Mouse (Mus musculus) frontal cortex, postnatal 25 days (tissue): ENCODE measurements at regions not wholly inside any gene's neighbourhood (a gene's known extent, or its start where the extent isn't known, plus 50 kb on each side); places are given as distances from the start of the nearest gene placed in this dataset.

Source experiments
- DNase-seq, 2 experiments: peaks; one replicate each; pipeline ENCODE4 v3.0.0; 2022; ENCODE audit warnings: low spot score in 2 of 2

DNA sequence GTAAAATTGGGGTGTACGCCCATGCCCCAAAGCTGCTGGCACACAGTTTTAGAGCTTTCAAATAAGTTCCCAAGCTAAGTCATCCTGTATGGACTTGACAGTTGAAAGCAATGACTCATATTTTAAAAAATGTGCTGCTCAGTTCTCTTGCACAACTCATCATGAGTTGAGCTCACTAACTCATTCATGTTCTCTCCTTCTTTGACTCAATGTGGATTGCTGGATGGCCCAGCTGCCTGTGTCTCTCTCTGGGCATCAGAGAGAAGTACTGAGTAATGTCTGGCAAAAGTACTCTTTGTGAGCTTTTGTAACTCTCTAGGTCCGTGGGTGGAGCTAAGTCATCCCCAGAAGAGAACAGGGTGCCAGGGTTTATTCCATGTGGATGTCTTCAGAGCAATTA, 355.3 kb downstream of the Rnd3 start:
- no peak for DNase-seq

DNA sequence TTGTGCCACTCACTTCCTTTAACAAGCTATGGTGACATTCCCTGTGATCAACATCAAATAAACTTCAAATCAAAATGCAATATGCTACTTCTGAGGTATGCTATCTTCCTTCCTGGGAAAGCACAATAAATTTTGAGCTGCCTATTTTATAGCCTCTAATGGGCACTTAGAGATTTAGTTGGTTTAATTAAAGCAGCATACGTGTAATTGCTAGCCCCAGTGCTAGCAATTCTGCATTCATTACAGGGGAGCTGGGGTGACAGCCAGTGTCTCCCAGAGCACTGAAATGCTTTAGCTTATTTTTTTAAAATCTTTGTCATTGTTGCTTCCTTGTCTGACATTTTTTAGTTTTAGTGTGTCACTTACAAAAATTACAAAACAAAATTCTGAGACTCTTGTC, 355.8 kb downstream of the Rnd3 start:
- no peak for DNase-seq

DNA sequence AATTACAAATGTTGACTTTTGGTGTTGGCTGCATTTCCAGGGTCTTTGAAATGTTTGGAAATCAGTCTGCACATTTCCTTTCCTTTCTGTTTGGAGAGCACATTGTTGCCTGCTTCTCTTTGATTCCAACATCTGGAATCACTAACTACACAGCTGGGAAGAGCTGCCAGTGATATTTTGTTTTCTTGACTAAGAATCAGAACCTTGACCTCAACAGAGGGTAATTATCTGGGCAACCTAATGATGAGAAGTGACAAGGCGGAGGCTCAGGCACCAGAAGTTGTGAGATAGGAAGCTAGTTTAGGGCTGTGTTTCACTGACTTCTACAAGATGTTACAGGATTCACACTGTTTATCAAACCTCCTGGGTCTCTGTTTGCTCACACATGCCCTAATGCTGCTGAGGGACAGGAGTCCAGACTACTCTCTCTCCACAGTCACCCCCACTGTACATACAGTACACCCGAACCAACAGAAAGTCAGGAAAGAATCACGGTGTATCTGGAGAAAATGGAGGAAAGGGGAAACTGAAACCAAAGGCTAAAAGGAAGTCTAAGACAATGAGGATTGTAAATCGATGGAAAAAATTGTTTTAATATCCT, 359.8 kb downstream of the Rnd3 start:
- DNase-seq: no peak

DNA sequence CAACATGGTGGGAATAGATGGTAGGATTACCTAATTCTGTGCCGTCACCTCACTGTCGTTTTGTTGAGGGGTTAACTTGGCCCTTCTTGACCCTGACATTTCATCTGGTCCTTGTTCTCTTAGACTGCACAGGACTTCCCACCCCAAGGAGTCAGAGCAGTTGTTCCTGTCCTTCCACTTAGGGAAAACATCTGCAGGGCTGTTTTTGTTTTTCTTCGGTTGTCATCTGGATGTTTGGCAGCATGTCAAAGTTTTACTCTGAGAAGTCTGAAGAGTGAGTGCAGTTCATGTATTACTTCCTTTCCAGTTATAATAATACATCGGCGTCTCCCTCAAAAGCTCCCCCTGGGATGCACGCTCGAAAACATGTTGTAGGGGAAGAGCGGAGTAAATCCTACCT, 376.8 kb downstream of the Rnd3 start:
- DNase-seq: no peak

DNA sequence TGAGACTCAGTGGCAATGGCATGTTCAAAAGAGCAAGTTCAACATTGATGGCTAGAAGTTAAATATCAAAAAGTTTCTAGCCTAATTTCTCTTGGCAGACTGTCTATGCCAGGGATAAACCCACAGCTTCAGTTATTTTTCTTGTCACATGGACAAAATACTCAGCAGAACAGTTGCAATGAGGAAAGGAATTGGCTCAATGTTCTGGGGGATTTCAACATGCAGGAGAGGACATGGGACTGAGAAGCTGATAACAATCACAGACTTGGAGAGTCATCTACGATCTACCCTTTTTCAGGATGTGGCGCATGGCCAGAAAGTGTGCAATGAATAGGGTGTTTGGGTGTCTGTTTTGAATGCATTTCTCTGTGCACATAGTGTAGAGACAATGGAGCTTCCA, 389.9 kb downstream of the Rnd3 start:
- DNase-seq: no peak

DNA sequence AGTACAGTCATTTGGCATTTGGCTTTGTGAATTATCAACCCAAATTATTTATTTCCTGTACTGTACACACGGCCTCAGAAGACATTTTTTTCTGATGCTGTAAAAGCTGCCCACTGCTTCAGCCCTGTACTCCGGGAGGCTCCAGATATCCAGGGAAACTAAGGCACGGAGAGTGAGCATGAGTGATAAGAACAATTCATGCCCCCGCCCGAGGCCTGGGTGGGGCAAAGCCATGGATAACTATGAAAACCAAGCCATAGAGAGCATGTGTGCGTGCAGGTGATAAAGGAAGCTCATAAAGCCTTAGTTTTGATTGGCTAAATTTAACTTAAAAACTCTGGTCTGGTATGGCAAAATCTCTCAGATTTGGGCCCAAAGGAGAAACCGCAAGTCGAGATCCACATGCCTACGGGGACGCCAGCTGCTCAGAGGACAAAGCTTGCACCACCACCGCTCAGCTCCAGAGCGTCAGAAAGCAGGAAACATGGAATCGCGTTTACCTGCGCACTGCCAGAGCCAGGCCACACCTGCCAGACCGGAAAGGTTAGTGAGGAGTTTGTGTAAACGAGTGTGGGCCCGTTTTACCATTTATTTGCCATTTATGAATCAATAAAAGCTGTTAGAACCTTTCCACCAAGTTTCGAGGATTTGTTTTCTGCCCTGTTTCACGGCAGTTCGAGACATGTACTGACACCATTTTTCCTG, 390.9 kb downstream of the Rnd3 start:
- DNase-seq: no peak

DNA sequence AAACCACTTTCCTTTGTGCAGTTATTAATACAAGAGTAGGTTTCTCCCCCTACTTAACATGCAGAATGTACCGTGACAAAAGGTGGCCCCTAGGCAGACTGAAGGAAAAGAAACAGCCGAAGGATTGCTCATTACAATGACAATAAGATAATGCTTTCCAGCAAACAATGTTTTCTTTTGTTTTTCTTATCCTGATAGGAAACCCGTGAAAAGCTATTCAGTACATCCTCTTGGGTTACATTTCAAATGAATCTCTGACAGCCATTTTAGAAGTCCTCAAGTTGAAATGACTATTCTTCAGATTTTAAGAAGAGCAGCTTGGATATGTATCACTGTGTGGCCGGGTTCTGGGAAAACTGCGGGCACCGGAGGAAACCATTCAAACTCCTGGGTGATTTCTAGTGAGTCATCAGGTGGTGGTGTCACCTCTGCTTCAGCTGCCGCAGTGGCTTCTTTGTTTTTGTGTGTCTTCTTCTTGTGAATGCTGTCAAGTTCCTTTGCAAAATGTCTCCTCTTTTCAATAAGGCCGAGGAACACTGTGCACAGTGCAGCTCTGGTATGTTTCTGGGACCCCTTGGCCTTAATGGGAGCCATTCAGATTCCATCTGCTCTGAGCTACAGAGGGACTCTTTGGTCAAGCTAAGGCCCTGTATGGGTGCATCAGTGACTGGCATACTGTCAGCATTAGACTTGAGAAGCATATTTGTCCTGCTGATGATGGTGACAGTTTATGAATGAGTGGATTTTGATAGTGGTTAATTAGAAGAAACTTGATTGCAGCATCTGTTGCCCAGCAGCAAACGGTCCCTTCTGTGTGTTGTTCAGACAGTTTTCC, 393.1 kb downstream of the Rnd3 start:
- DNase-seq: no peak

DNA sequence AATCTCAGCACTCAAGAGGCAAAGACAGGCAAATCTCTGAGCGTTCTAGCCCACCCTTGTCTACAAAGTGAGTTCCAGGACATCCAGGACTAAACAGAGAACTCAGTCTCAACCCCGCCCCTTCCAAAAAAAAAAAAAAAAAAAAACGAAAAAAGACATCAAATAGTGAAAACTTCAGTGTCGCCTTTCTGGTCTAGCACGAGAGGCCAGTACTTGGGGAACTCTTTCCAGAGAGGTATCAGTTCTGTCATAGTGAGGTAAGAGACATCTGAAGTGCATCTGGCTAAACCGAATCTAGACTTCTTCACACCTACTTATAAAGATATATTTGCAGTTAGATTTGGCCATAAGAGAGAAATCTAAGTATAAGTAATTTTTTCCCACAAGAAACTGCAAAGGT, 393.8 kb downstream of the Rnd3 start:
- DNase-seq: no peak

DNA sequence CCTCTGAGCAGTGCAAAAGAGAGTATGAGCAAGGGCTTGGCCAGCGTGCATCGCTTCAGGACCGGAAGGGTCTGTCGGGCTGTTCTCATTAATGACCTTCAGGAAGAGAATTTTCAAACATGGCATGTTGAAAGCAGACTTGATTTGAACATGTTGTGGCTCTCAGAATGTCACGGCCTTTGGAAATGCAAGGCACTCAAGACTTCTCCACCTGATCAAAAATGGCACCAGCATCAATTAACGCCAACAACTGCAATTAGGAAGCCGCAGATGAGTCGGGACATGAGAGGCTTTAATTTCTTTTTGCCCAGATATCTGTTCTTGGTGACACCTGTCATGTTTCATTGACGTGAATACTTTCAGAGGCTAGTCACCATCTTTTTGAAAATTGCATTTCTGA, 396.5 kb downstream of the Rnd3 start:
- DNase-seq: no peak

DNA sequence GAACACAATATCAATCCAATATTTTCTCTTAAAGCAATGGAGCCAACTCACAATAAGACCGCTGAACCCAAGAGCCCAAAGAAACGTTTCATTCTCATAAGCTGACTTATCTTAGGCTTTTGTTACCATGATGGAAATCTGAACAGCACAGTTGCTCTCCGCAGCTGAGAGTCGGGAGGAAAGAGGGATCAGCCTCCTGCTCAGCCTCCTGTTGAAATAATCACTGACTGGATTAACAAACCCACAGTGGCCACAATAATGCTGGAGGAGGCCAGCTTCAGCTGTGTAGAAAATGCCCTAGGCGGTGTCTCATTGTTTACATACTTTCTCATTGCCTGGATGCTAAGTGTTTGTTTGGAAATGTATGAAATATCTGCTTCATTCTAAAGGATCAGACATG, 398.1 kb downstream of the Rnd3 start:
- DNase-seq: no peak

DNA sequence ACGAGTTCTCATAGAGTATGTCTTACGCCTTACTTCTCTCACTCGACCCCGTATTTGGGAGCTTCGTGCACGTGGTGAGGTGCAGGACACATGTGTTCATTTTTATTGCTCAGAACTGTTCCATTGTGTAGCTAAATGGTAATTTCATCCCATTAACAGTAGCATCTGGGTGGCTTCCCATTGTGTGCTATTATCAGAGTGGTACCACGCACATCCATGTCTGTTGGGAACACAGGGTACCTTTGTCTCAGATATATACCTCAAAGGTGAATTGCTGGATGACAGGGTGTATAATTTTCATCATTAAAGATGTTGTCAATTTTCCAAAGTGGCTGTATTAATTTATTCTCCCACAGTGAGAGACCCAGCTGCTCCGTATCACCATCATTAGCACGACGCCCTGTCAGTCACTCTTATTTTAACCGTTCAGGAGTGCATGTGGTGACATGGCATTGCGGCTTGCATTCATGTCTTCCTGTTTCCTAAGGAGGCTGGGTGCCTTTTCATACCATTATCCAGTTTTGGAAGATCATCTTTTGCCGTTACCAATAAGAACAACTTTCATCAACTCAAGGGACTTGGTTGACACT, 404.2 kb downstream of the Rnd3 start:
- DNase-seq: no peak

DNA sequence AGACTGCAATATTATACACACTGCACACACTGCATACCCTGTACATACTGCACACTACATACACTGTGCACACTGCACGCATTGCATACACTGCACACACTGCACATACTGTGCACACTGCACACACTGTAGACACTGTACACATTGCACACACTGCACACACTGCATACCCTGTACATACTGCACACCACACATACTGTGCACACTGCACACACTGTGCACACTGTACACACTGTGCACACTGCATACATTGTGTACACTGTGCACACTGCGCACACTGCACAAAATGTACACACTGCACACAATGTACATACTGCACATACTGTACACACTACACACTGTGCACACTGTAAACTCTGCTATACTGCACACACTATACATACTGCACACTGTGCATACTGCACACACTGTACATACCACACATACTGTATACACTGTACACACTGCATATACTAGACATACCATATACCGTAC, 405.1 kb downstream of the Rnd3 start:
- DNase-seq: no peak

DNA sequence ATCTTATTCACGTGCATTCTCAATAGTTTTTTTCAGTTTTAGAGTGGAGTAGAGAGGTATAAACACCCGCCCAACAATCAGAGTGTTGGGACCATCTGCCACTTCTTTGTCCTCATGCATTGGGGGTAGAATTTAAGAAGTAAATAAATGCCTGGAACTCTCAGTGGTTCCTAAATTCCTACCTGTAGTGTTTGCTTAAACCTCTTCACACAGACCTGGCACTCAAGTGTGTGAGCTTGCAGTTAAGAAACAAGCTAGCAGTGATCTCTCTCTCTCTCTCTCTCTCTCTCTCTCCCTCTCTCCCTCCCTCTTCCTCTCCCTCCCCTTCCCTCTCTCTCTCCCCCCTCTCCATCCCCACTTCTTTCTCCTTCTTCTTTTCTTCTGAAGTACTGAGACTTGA, 406.5 kb downstream of the Rnd3 start:
- no peak for DNase-seq

DNA sequence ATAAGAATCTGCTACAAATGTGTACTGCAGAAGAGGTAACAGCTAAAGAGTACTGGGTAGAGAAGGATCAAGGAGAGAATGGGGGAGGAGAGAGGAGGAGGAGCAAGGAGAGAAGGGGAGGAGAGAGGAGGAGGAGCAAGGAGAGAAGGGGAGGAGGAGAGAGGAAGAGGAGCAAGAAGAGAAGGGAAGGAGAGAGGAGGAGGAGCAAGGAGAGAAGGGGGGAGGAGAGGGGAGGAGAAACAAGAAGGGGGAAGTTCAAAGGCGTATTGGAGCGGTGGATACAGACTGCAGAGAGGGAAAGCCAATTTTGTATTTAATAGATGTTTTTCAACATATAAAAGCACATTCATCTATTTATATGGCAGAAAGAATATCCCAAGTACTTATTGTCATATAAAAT, 407.6 kb downstream of the Rnd3 start:
- DNase-seq: no peak

DNA sequence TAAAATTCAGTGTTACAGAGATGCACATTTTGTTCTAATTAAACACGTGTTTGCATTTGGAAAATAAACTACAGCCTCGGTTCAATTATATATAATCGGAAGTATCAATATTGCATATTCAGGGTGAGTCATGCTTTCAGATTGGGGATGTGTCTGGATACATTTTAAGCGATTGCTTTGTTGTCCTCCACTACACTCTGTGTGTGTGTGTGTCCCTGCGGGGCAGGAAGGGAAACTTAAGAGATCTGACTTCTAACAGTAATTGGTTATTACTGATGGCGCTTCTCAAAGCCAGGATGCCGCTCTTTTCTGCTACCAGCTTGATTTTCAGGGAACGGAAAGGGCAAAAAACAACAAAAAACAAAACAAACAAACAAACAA, 409.3 kb downstream of the Rnd3 start:
- DNase-seq: no peak

DNA sequence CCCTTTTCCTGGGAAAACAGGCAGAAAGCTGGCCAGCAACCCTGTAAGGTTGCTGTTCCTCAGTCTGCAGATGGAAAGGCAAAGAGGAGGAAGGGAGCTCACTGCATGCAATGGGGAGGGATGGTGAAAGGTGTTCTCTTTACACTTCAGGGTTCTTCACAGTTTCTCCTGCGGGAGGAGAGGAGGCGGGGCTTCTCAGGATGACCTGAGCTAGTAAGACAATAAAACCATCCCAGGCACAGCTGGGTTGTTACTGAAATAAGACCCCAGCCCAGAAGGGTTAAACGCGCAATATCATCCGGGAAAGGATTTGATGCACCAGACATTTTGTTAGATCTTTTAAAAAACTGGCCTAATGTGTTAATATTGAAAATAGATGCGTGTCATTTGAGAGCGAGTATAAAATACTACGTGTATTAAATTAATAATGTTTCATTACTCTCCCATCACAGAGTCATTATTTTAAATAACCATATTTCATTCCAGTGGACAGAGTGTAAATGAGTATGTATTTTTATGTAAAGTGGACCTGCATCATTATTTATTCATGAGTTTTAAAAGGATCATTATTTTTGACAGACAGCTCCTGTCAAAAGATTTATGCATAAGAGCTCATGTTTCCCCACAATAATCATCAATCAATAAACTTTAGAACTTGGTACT, 409.8 kb downstream of the Rnd3 start:
- no peak for DNase-seq

DNA sequence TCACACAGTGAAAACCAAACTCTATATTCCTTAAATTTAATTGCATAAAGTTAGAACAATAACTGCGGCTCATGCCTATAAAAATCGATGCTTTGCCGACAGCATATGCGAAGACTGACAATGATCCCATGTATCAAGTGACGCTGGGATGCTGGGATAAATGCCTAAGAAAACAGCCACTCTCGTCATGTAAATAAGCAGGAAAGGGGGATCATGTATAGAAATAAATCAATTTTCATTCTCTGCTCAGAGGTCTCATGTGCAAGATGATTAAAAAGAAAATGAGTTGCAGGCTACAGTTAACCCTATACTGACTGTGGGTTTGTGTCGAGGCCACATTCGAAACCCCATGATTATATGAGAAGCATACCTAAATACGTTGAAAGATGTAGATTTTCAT, 411.2 kb downstream of the Rnd3 start:
- no peak for DNase-seq

DNA sequence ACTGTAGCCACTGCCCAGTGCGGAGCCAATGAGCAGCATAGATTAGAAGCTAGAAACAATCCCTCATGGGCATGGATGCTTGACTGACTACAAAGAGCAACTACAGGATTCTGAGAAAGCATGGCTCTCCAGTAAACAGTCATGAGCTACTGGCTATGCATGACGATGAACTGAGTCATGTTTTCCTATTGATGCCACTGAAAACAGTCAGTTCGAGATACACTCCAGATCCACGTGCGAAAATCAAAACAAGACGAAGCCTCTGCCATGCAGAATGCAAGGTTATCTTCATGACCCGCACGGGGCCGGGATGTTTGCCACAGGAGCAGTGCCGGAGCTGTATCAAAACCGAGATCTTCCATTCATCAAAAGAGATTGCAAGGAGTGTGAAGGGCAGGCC, 413.9 kb downstream of the Rnd3 start:
- no peak for DNase-seq

DNA sequence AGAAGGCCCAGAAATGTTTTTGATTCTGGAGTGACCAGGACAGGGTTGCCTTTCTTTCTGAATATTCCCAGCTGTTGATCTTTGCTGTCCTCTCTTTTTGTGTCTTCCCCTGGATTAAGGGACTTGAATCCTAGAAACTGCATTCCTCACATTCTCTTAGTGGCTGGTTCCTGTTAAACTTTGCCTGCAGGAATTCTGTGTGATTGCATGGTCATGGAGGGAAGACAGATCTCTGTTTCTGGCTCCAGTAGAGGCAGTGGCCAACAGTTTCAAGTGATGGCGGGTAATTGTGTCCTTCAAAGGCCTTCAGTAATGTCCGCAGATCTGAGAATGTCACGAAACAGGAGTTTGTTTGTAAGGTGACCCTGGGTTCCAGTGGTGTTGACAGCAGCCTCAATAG, 410.1 kb upstream of the Mmadhc start:
- DNase-seq: no peak

DNA sequence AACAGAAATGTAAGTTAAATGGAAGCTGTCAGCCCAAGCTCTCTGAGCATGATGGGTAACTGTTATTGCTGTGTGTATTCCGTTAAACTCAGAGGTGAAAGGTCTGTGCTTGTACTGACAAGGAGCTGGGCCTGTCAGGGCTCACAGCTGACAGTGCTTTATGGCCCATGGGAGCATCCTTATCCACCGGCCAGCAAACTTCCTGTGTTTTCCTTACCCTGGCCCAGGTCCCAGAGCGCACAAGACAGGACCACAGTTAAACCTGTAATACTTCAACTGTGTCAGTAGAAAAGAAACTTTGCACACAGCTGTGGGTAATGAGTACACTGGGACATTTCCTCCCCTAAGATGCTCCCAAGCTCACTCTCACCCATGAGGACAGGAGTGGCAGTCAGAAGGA, 407.7 kb upstream of the Mmadhc start:
- no peak for DNase-seq

DNA sequence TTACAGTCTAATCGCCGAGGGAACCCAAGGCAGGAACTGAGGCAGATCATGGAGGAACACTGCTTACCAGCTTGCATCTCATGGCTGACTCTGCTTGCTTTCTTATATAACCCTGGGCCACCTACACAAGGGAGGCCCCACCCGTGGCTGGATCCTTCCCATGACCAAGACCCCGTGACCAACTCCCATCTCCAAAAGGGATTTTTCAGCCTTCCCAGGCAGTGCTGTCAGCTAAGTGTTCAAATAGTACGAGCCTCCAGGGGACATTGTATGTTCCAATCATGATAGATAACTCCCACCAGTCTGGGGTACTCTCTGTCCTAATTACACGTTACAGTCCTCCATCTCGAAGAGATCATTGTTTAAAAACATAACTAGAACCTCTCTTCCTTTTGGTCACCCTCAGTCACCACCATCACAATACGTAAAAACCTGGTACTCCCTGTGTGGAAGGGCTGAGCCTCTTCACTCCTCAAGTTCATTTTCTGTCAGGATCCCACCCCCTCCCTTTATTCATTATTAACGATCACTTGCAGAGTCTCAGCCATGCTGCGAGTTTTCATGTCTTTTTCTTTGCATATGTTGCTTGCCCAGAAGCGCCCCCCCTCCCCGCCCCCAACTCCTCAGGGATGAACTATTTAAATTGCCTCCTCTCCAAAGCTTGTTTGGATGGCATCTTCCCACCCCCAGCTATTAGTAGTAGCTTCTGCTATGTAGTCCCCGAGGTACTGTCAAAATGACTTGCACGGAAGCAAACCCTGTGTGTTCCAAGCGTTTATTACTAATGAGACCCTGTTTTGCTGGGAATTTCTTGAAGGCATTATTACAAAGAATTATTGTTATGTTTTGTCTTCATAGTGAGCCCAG, 406.2 kb upstream of the Mmadhc start:
- DNase-seq: no peak
